Mouse (Mus musculus) CD4-positive helper T cell, adult 2 months (primary cell): ENCODE results near the gene Mapk6.
"Not testable (repeated sequence)": the region's sequence is repeated elsewhere in the genome, so short reads cannot be mapped to it uniquely, and the experiment has no call there.

Experiments
- DNase-seq: peaks from one replicate; pipeline ENCODE4 v3.0.0-alpha.2; 2012; ENCODE audit warnings: low read depth, missing footprints, low spot score

Gene Mapk6

GRCm38 (mm10) chr9:75383785-75384184 lies 26.0 kb downstream of the Mapk6 start:
- peak; percentile 25 for DNase-seq

- DNase-seq, result no peak
Measured at GRCm38 (mm10) chr9:75382825-75383224, 27.0 kb downstream of the Mapk6 start.

GRCm38 (mm10) chr9:75378774-75379173 lies 31.0 kb downstream of the Mapk6 start:
- no peak for DNase-seq

GRCm38 (mm10) chr9:75376428-75376827 lies 33.4 kb downstream of the Mapk6 start:
- DNase-seq, result no peak

GRCm38 (mm10) chr9:75375606-75376005 lies 34.2 kb downstream of the Mapk6 start:
- no peak for DNase-seq

GRCm38 (mm10) chr9:75368779-75369178 lies 41.0 kb downstream of the Mapk6 start:
- DNase-seq, result no peak

GRCm38 (mm10) chr9:75366191-75366590 lies 43.6 kb downstream of the Mapk6 start:
- no peak for DNase-seq

GRCm38 (mm10) chr9:75365195-75365594 lies 44.6 kb downstream of the Mapk6 start:
- DNase-seq, result no peak

GRCm38 (mm10) chr9:75363702-75364101 lies 46.1 kb downstream of the Mapk6 start:
- DNase-seq, result not testable (repeated sequence)

- DNase-seq, result no peak
Measured at GRCm38 (mm10) chr9:75363001-75363400, 46.8 kb downstream of the Mapk6 start.

GRCm38 (mm10) chr9:75362201-75362600 lies 47.6 kb downstream of the Mapk6 start:
- no peak for DNase-seq

GRCm38 (mm10) chr9:75361699-75362098 lies 48.1 kb downstream of the Mapk6 start:
- DNase-seq, result peak; percentile 75

- DNase-seq, result no peak
Measured at GRCm38 (mm10) chr9:75357087-75357654, 52.6 kb downstream of the Mapk6 start.

- no peak for DNase-seq
Measured at GRCm38 (mm10) chr9:75355783-75356182, 54.0 kb downstream of the Mapk6 start.

- DNase-seq, result no peak
Measured at GRCm38 (mm10) chr9:75353094-75353493, 56.7 kb downstream of the Mapk6 start.

GRCm38 (mm10) chr9:75348641-75349040 lies 61.2 kb downstream of the Mapk6 start:
- no peak for DNase-seq

- no peak for DNase-seq
Measured at GRCm38 (mm10) chr9:75348066-75348465, 61.7 kb downstream of the Mapk6 start.

GRCm38 (mm10) chr9:75347458-75347857 lies 62.3 kb downstream of the Mapk6 start, which contains the start of gene Bcl2l10:
Gene Bcl2l10 (plus strand): TSS chr9:75347758.
- no peak for DNase-seq

- no peak for DNase-seq
Measured at GRCm38 (mm10) chr9:75342433-75342832, 67.4 kb downstream of the Mapk6 start.

- DNase-seq, result no peak
Measured at GRCm38 (mm10) chr9:75338016-75338415, 71.8 kb downstream of the Mapk6 start.

- DNase-seq, result no peak
Measured at GRCm38 (mm10) chr9:75334440-75334839, 75.4 kb downstream of the Mapk6 start.

- DNase-seq, result no peak
Measured at GRCm38 (mm10) chr9:75330821-75331220, 79.0 kb downstream of the Mapk6 start.

GRCm38 (mm10) chr9:75328047-75328446 lies 81.8 kb downstream of the Mapk6 start:
- DNase-seq, result no peak
